Comparison of ENCODE assay signal across 16 mouse cellular contexts in the genomic region with DNA sequence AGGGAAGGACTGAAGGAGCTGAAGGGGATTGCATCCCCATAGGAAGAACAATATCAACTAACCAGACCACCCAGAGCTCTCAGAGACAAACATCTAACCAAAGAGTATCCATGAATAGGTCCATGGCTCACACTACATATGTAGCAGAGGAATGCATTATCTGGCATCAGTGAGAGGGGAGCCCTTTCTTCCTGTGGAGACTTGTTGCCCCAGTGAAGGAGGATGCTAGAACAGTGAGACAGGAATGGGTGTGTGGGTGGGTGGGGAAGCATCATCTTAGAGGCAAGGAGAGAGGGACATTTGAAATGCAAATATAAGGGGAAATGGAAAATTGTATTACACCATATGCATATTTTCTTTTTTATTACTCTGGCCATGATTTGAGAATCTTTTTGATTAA.
"Had no signal": no experiment of that assay in that cellular context is flagged by ENCODE, and none has a peak within 500 bp of the region (broad histone marks: within the 10 kb centered on the region; RNA-seq: fewer than 3 reads in every experiment).

No protein-coding gene starts in this region.

- H3K27me3 ChIP-seq: neural tube, embryonic 13.5 days; neural tube, embryonic 15.5 days; stomach, embryonic 15.5 days had no signal

- H3K9me3 ChIP-seq: neural tube, embryonic 13.5 days; neural tube, embryonic 15.5 days; stomach, embryonic 15.5 days had no signal

- H3K4me1 ChIP-seq: neural tube, embryonic 13.5 days; neural tube, embryonic 15.5 days; stomach, embryonic 15.5 days had no signal

- H3K4me3 ChIP-seq: neural tube, embryonic 13.5 days; neural tube, embryonic 15.5 days; stomach, embryonic 15.5 days had no signal

- H3K36me3 ChIP-seq: neural tube, embryonic 13.5 days; neural tube, embryonic 15.5 days; stomach, embryonic 15.5 days had no signal

- H3K27ac ChIP-seq: neural tube, embryonic 13.5 days; neural tube, embryonic 15.5 days; stomach, embryonic 15.5 days; stomach, postnatal 0 days had no signal

- DNase-seq: retina, postnatal 1 day; right cerebral cortex, adult 18-20 months; right cerebral cortex, postnatal 14 days; right cerebral cortex, postnatal 25 days; right cerebral cortex, postnatal 4 days; spleen, adult 18-20 months; thymus, adult 18-20 months; thymus, adult 2 months; thymus, postnatal 14 days; thymus, postnatal 25 days; thymus, postnatal 36 days; thymus, postnatal 4 days had no signal
